Comparison of ENCODE assay signal across 8 mouse cellular contexts in genomic region chr17:70852686-70853386, GRCm38 (mm10). TPM values are rescaled to one million over a fixed set of nuclear protein-coding genes. Genes with fewer than 3 reads are reported as not detected.
DNase-seq lines count a peak whose midpoint lies in the region; ATAC-seq and TF ChIP-seq lines count a peak whose summit lies in the region.

No protein-coding gene starts in this region.

- no peaks in the 10 kb centered on the region for H3K27me3 ChIP-seq in ES-Bruce4 (ENCODE audit: control insufficient read depth, insufficient read depth, low read length, poor library complexity, severe bottlenecking)
- peaks cover 24% of the 10 kb centered on the region for H3K27me3 ChIP-seq in forebrain, embryonic 13.5 days

- H3K4me3 ChIP-seq in ES-Bruce4 (ENCODE audit: low read depth, low read length): peak overlapping the region; percentile 96
- peak overlapping the region; percentile 87 for H3K4me3 ChIP-seq in bone marrow, adult 2 months (replicated peaks; ENCODE audit: control insufficient read depth, low read depth, low read length)
- peak overlapping the region; percentile 69 for H3K4me3 ChIP-seq in forebrain, embryonic 13.5 days

- TF ChIP-seq EP300 in ES-Bruce4 (IDR thresholded peaks at IDR 0.05; ENCODE audit: insufficient read depth, low read depth, low read length): no peak

- intact Hi-C loops in heart, postnatal 25 days (cut with DNase I): no loop called here

- H3K9me3 ChIP-seq in ES-Bruce4 (replicated peaks; ENCODE audit: control insufficient read depth, insufficient read depth, low read length, poor library complexity, severe bottlenecking): no peaks in the 10 kb centered on the region
- no peaks in the 10 kb centered on the region for H3K9me3 ChIP-seq in forebrain, embryonic 13.5 days (replicated peaks)

- H3K9ac ChIP-seq in ES-Bruce4 (ENCODE audit: low read depth, poor library complexity, severe bottlenecking): peak overlapping the region; percentile 86
- peak overlapping the region; percentile 81 for H3K9ac ChIP-seq in forebrain, embryonic 13.5 days

- peak overlapping the region; percentile 93 for H3K27ac ChIP-seq in ES-Bruce4 (ENCODE audit: insufficient read depth, low read length)
- peak overlapping the region; percentile 88 for H3K27ac ChIP-seq in bone marrow, adult 2 months (ENCODE audit: control insufficient read depth, insufficient read depth, low read depth, low read length, poor library complexity)
- peak overlapping the region; percentile 78 for H3K27ac ChIP-seq in forebrain, embryonic 13.5 days

- H3K36me3 ChIP-seq in ES-Bruce4 (ENCODE audit: control insufficient read depth, insufficient read depth, low read length, poor library complexity, severe bottlenecking): peaks cover 7% of the 10 kb centered on the region
- no peaks in the 10 kb centered on the region for H3K36me3 ChIP-seq in forebrain, embryonic 13.5 days (ENCODE audit: poor library complexity, severe bottlenecking)

- peak overlapping the region; percentile 98 for H3K4me2 ChIP-seq in forebrain, embryonic 13.5 days

- TF ChIP-seq POLR2A in ES-Bruce4 (IDR thresholded peaks at IDR 0.05; ENCODE audit: insufficient read depth, low read length): no peak
- no peak; the same call in 1 of the 2 replicates for TF ChIP-seq POLR2A in bone marrow, adult 2 months (IDR thresholded peaks at IDR 0.05; ENCODE audit: borderline replicate concordance, control insufficient read depth, low read depth, low read length)

- under 1% methylated on average over 51 of the region's 51 CpGs for WGBS in bone marrow, adult 2 months
- WGBS in forebrain, embryonic 13.5 days: under 1% methylated on average over 51 of the region's 51 CpGs

- ATAC-seq in forebrain, embryonic 13.5 days: peak; percentile 57

- no peak for TF ChIP-seq CTCF in ES-Bruce4 (IDR thresholded peaks at IDR 0.05; ENCODE audit: low read depth, low read length)
- TF ChIP-seq CTCF in bone marrow, adult 2 months (IDR thresholded peaks at IDR 0.05; ENCODE audit: control insufficient read depth, insufficient read depth, low read length): no peak

- peaks cover 1% of the 10 kb centered on the region for H3K4me1 ChIP-seq in ES-Bruce4 (ENCODE audit: control insufficient read depth, insufficient read depth, low read length)
- no peaks in the 10 kb centered on the region for H3K4me1 ChIP-seq in bone marrow, adult 2 months (ENCODE audit: control insufficient read depth, insufficient read depth, low read length)
- peaks cover 50% of the 10 kb centered on the region for H3K4me1 ChIP-seq in forebrain, embryonic 13.5 days

- peak; percentile 80 for DNase-seq in heart, postnatal 25 days (ENCODE audit: low spot score)
- DNase-seq in layer of hippocampus, adult 8-10 months (ENCODE audit: low spot score in 2 of 2): peak; percentile 36 to 46
- DNase-seq in lung, postnatal 10 days: peak; percentile 93
- DNase-seq in ovary, adult 18-20 months (ENCODE audit: low spot score): peak; percentile 80
- peak; percentile 87 to 89 for DNase-seq in urinary bladder, adult 18-20 months (ENCODE audit: low spot score in 2 of 2)

RNA-seq across cellular contexts. Expression of gene Tgif1, which starts 0.5 kb away (rescaled TPM):
- polyA plus RNA-seq in ES-Bruce4 (2011; ENCODE audit: insufficient read depth, insufficient read length, low read depth, missing spikeins): 218 and 227 TPM in 2 replicates
- 11.2 and 33.1 TPM in 2 replicates for polyA plus RNA-seq in bone marrow, adult 2 months (2011; ENCODE audit: insufficient read depth, insufficient read length, low replicate concordance, missing spikeins)
- 24.0 and 33.0 TPM in 2 replicates for polyA plus RNA-seq in forebrain, embryonic 13.5 days (2015; fragmentation: Nextera tagmentation; extraction: Ambion mirVana)
- 1 to 10 TPM; 5.3 to 7.6 TPM for total RNA-seq in heart, postnatal 25 days (2021)
- total RNA-seq in layer of hippocampus, adult 8-10 months (2022): 1 to 10 TPM; 1.8 to 9.1 (median 5.3) TPM

Comparison
In these comparisons a context has a peak if more than half of its experiments do, and no peak if none do; other contexts are left out.
1. Peak in every context shown above with its lines: DNase-seq, ATAC-seq, H3K4me3 ChIP-seq and H3K27ac ChIP-seq.
2. DNase-seq: peak in every context shown above with its lines; median percentile 93 in lung, postnatal 10 days; 88 in urinary bladder, adult 18-20 months; 80 in heart, postnatal 25 days; 80 in ovary, adult 18-20 months; 41 in layer of hippocampus, adult 8-10 months.